Mouse (Mus musculus) myocyte (in vitro differentiated cells): ENCODE measurements around the gene 4930556J24Rik. TPM values are rescaled to one million over a fixed set of nuclear protein-coding genes. Genes with fewer than 3 reads are reported as not detected.
A peak's percentile ranks its signal among the peaks of the same experiment; 100 is the strongest.

Source experiments
- H3K27me3 ChIP-seq: one replicate; pipeline ENCODE4 v1.6.1; 2011; ENCODE audit not compliant: control insufficient read depth, insufficient read depth, insufficient read length
- H3K36me3 ChIP-seq: one replicate; pipeline ENCODE4 v1.6.1; 2011; ENCODE audit not compliant: control insufficient read depth, insufficient read depth
- H3K4me2 ChIP-seq: one replicate; pipeline ENCODE4 v1.6.1; 2011; ENCODE audit warnings: low read depth, control low read depth
- H3K4me3 ChIP-seq: one replicate; pipeline ENCODE4 v1.5.1; 2011; ENCODE audit warnings: mild to moderate bottlenecking, control low read depth, moderate library complexity
- H3K79me2 ChIP-seq: one replicate; pipeline ENCODE4 v1.6.1; 2011; ENCODE audit not compliant: control insufficient read depth, insufficient read depth
- H3ac ChIP-seq: one replicate; pipeline ENCODE4 v1.6.1; 2011; ENCODE audit not compliant: control insufficient read depth, insufficient read length
- CEBPB ChIP-seq: IDR thresholded peaks from 2 replicates; pipeline ENCODE4 v1.6.1; 2011; ENCODE audit warnings: mild to moderate bottlenecking, moderate library complexity; ENCODE audit not compliant: poor library complexity, insufficient read depth, severe bottlenecking
- E2F4 ChIP-seq: IDR thresholded peaks from one replicate; pipeline ENCODE4 v1.6.1; 2011; ENCODE audit warnings: mild to moderate bottlenecking, control low read depth, moderate library complexity; ENCODE audit not compliant: insufficient read depth
- MAX ChIP-seq: IDR thresholded peaks from one replicate; pipeline ENCODE4 v1.6.1; 2011; ENCODE audit warnings: low read depth, mild to moderate bottlenecking, control low read depth
- MYOD1 ChIP-seq, 3 experiments: IDR thresholded peaks; one replicate each; pipeline ENCODE4 v1.6.1; 2011; ENCODE audit warnings: control low read depth in 2 of 3, low read depth in 2 of 3, mild to moderate bottlenecking in 2 of 3, moderate library complexity in 1 of 3; ENCODE audit not compliant: insufficient read length in 2 of 3, control insufficient read depth in 1 of 3
- MYOG ChIP-seq, 3 experiments: IDR thresholded peaks; one replicate each; pipeline ENCODE4 v1.6.1; 2011; ENCODE audit warnings: control low read depth in 2 of 3, low read depth in 2 of 3, mild to moderate bottlenecking in 2 of 3; ENCODE audit not compliant: insufficient read length in 2 of 3, control insufficient read depth in 1 of 3, insufficient read depth in 1 of 3
- POLR2A ChIP-seq: IDR thresholded peaks from one replicate; pipeline ENCODE4 v1.6.1; 2011; ENCODE audit warnings: low read depth, mild to moderate bottlenecking, control low read depth, moderate library complexity; ENCODE audit not compliant: insufficient read length
- POLR2AphosphoS2 ChIP-seq: IDR thresholded peaks from one replicate; pipeline ENCODE4 v1.6.1; 2011; ENCODE audit warnings: low read depth, control low read depth; ENCODE audit not compliant: insufficient read length
- REST ChIP-seq: IDR thresholded peaks from one replicate; pipeline ENCODE4 v1.6.1; 2011; ENCODE audit warnings: mild to moderate bottlenecking, control low read depth, moderate library complexity; ENCODE audit not compliant: insufficient read depth, insufficient read length
- SRF ChIP-seq: IDR thresholded peaks from one replicate; pipeline ENCODE4 v1.6.1; 2011; ENCODE audit warnings: low read depth; ENCODE audit not compliant: control insufficient read depth, insufficient read length
- TCF12 ChIP-seq: IDR thresholded peaks from one replicate; pipeline ENCODE4 v1.6.1; 2011; ENCODE audit warnings: mild to moderate bottlenecking, control low read depth; ENCODE audit not compliant: poor library complexity, insufficient read depth, severe bottlenecking
- TCF3 ChIP-seq: IDR thresholded peaks from one replicate; pipeline ENCODE4 v1.6.1; 2011; ENCODE audit warnings: low read depth, control low read depth; ENCODE audit not compliant: insufficient read length
- USF1 ChIP-seq: IDR thresholded peaks from one replicate; pipeline ENCODE4 v1.6.1; 2011; ENCODE audit warnings: low read depth, mild to moderate bottlenecking, control low read depth, moderate library complexity
- polyA plus RNA-seq: library from polyadenylated mRNA; unstranded; fragments of >200 nt; fragmentation: generic; extraction: Trizol; gene quantifications from one replicate; pipeline ENCODE4 v1.2.1, GENCODE M21; 2012; ENCODE audit warnings: missing spikeins

The 4930556J24Rik gene
- polyA plus RNA-seq, 1 experiment = 0.14 TPM

- H3K79me2 ChIP-seq = peaks cover 26% of the 10 kb centered on the region
- peak overlapping the region; percentile 73 for H3K4me3 ChIP-seq
- TF ChIP-seq MAX (no peak), REST (no peak), POLR2A (no peak), MYOG (IDR thresholded peaks at IDR 0.05; ENCODE audit: control insufficient read depth in 1 of 3, insufficient read depth in 1 of 3, insufficient read length in 2 of 3, low read depth in 2 of 3) (no peak), USF1 (no peak), TCF3 (no peak), CEBPB (no peak), POLR2AphosphoS2 (no peak), MYOD1 (IDR thresholded peaks at IDR 0.05; ENCODE audit: control insufficient read depth in 1 of 3, insufficient read length in 2 of 3, low read depth in 2 of 3) (no peak), E2F4 (no peak), SRF (no peak), TCF12 (no peak)
- H3K27me3 ChIP-seq = no peaks in the 10 kb centered on the region
- peaks cover 20% of the 10 kb centered on the region for H3K36me3 ChIP-seq
- no peak overlapping the region for H3ac ChIP-seq
- H3K4me2 ChIP-seq = peak overlapping the region; percentile 83
These were observed 80.6 kb downstream of the 4930556J24Rik start for GRCm38 (mm10) chr11:3895933-3896332.

GRCm38 (mm10) chr11:3895458-3895857 lies 81.1 kb downstream of the 4930556J24Rik start:
- peaks cover 26% of the 10 kb centered on the region for H3K79me2 ChIP-seq
- peaks cover 20% of the 10 kb centered on the region for H3K36me3 ChIP-seq
- H3K4me2 ChIP-seq = peak overlapping the region; percentile 83
- peak overlapping the region; percentile 73 for H3K4me3 ChIP-seq
- H3K27me3 ChIP-seq = no peaks in the 10 kb centered on the region
- TF ChIP-seq E2F4 (no peak), USF1 (no peak), POLR2AphosphoS2 (no peak), CEBPB (no peak), TCF12 (no peak), TCF3 (no peak), REST (no peak), POLR2A (no peak), MYOG (IDR thresholded peaks at IDR 0.05; ENCODE audit: control insufficient read depth in 1 of 3, insufficient read depth in 1 of 3, insufficient read length in 2 of 3, low read depth in 2 of 3) (no peak), MAX (no peak), MYOD1 (IDR thresholded peaks at IDR 0.05; ENCODE audit: control insufficient read depth in 1 of 3, insufficient read length in 2 of 3, low read depth in 2 of 3) (no peak), SRF (no peak)
- H3ac ChIP-seq = no peak overlapping the region

GRCm38 (mm10) chr11:3894406-3895281 lies 81.9 kb downstream of the 4930556J24Rik start, which contains the start of the genes 4921536K21Rik and Dusp18:
TSS of gene 4921536K21Rik (minus strand) at chr11:3895098.
TSS of gene Dusp18 (plus strand) at chr11:3895240.
- Histone ChIP-seq H3K27me3 (no peaks in the 10 kb centered on the region), H3K36me3 (peaks cover 20% of the 10 kb centered on the region), H3K79me2 (peaks cover 26% of the 10 kb centered on the region), H3K4me2 (peak within 1 kb of the TSS; percentile 83), H3K4me3 (peak within 1 kb of the TSS; percentile 73), H3ac (no peak within 1 kb of the TSS)
- TF ChIP-seq TCF3 (no peak), USF1 (peak; percentile 34), SRF (peak; percentile 10), POLR2AphosphoS2 (peak; percentile 70), POLR2A (peak; percentile 64)

GRCm38 (mm10) chr11:3893970-3894369 lies 82.6 kb downstream of the 4930556J24Rik start:
- H3ac ChIP-seq = no peak overlapping the region
- peaks cover 17% of the 10 kb centered on the region for H3K36me3 ChIP-seq
- peak overlapping the region; percentile 73 for H3K4me3 ChIP-seq
- H3K27me3 ChIP-seq = no peaks in the 10 kb centered on the region
- H3K79me2 ChIP-seq = peaks cover 25% of the 10 kb centered on the region
- TF ChIP-seq MAX (no peak), CEBPB (no peak), POLR2A (no peak), MYOG (IDR thresholded peaks at IDR 0.05; ENCODE audit: control insufficient read depth in 1 of 3, insufficient read depth in 1 of 3, insufficient read length in 2 of 3, low read depth in 2 of 3) (no peak), POLR2AphosphoS2 (no peak), MYOD1 (IDR thresholded peaks at IDR 0.05; ENCODE audit: control insufficient read depth in 1 of 3, insufficient read length in 2 of 3, low read depth in 2 of 3) (no peak), E2F4 (no peak)
- H3K4me2 ChIP-seq = peak overlapping the region; percentile 83

Other genes starting within 250 kb of the 4930556J24Rik start
- gene Osbp2, start 112.9 kb downstream of the 4930556J24Rik start, polyA plus RNA-seq = 1.3 TPM
- 1.3 TPM for gene 4921536K21Rik, start 81.7 kb downstream of the 4930556J24Rik start, polyA plus RNA-seq
- 26.5 TPM for gene Dusp18, start 81.5 kb downstream of the 4930556J24Rik start, polyA plus RNA-seq
- 69.6 TPM for gene Slc35e4, start 62.1 kb downstream of the 4930556J24Rik start, polyA plus RNA-seq
- 16.4 TPM for gene Tcn2, start 44.6 kb downstream of the 4930556J24Rik start, polyA plus RNA-seq
- 104 TPM for gene Pes1, start 12.8 kb downstream of the 4930556J24Rik start, polyA plus RNA-seq
- gene Gal3st1, start 6.9 kb upstream of the 4930556J24Rik start, polyA plus RNA-seq = not detected
- not detected for gene Sec14l4, start 54.7 kb upstream of the 4930556J24Rik start, polyA plus RNA-seq
- not detected for gene Sec14l3, start 88.1 kb upstream of the 4930556J24Rik start, polyA plus RNA-seq
- gene Mtfp1, start 118.7 kb upstream of the 4930556J24Rik start, polyA plus RNA-seq = 21.1 TPM
- gene Sec14l2, start 146.6 kb upstream of the 4930556J24Rik start, polyA plus RNA-seq = 10.9 TPM
- 18.1 TPM for gene Rnf215, start 158.4 kb upstream of the 4930556J24Rik start, polyA plus RNA-seq
- 5.6 TPM for gene Ccdc157, start 183.5 kb upstream of the 4930556J24Rik start, polyA plus RNA-seq
- gene Sf3a1, start 183.6 kb upstream of the 4930556J24Rik start, polyA plus RNA-seq = 47.0 TPM
- gene Tbc1d10a, start 210.0 kb upstream of the 4930556J24Rik start, polyA plus RNA-seq = 18.8 TPM
- gene Castor1, start 241.4 kb upstream of the 4930556J24Rik start, polyA plus RNA-seq = 3.1 TPM